Mouse (Mus musculus) myocyte (in vitro differentiated cells): Measurements from ENCODE around the gene 1700016D06Rik. TPM values are rescaled to one million over a fixed set of nuclear protein-coding genes. Genes with fewer than 3 reads are reported as not detected.

ENCODE experiments used
- H3K27me3 ChIP-seq: one replicate; pipeline ENCODE4 v1.6.1; 2011; ENCODE audit not compliant: control insufficient read depth, insufficient read depth, insufficient read length
- H3K36me3 ChIP-seq: one replicate; pipeline ENCODE4 v1.6.1; 2011; ENCODE audit not compliant: control insufficient read depth, insufficient read depth
- H3K4me2 ChIP-seq: one replicate; pipeline ENCODE4 v1.6.1; 2011; ENCODE audit warnings: low read depth, control low read depth
- H3K4me3 ChIP-seq: one replicate; pipeline ENCODE4 v1.5.1; 2011; ENCODE audit warnings: mild to moderate bottlenecking, control low read depth, moderate library complexity
- H3K79me2 ChIP-seq: one replicate; pipeline ENCODE4 v1.6.1; 2011; ENCODE audit not compliant: control insufficient read depth, insufficient read depth
- H3ac ChIP-seq: one replicate; pipeline ENCODE4 v1.6.1; 2011; ENCODE audit not compliant: control insufficient read depth, insufficient read length
- CEBPB ChIP-seq: IDR thresholded peaks from 2 replicates; pipeline ENCODE4 v1.6.1; 2011; ENCODE audit warnings: mild to moderate bottlenecking, moderate library complexity; ENCODE audit not compliant: poor library complexity, insufficient read depth, severe bottlenecking
- E2F4 ChIP-seq: IDR thresholded peaks from one replicate; pipeline ENCODE4 v1.6.1; 2011; ENCODE audit warnings: mild to moderate bottlenecking, control low read depth, moderate library complexity; ENCODE audit not compliant: insufficient read depth
- MAX ChIP-seq: IDR thresholded peaks from one replicate; pipeline ENCODE4 v1.6.1; 2011; ENCODE audit warnings: low read depth, mild to moderate bottlenecking, control low read depth
- MYOD1 ChIP-seq, 3 experiments: IDR thresholded peaks; one replicate each; pipeline ENCODE4 v1.6.1; 2011; ENCODE audit warnings: control low read depth in 2 of 3, low read depth in 2 of 3, mild to moderate bottlenecking in 2 of 3, moderate library complexity in 1 of 3; ENCODE audit not compliant: insufficient read length in 2 of 3, control insufficient read depth in 1 of 3
- MYOG ChIP-seq, 3 experiments: IDR thresholded peaks; one replicate each; pipeline ENCODE4 v1.6.1; 2011; ENCODE audit warnings: control low read depth in 2 of 3, low read depth in 2 of 3, mild to moderate bottlenecking in 2 of 3; ENCODE audit not compliant: insufficient read length in 2 of 3, control insufficient read depth in 1 of 3, insufficient read depth in 1 of 3
- POLR2A ChIP-seq: IDR thresholded peaks from one replicate; pipeline ENCODE4 v1.6.1; 2011; ENCODE audit warnings: low read depth, mild to moderate bottlenecking, control low read depth, moderate library complexity; ENCODE audit not compliant: insufficient read length
- POLR2AphosphoS2 ChIP-seq: IDR thresholded peaks from one replicate; pipeline ENCODE4 v1.6.1; 2011; ENCODE audit warnings: low read depth, control low read depth; ENCODE audit not compliant: insufficient read length
- REST ChIP-seq: IDR thresholded peaks from one replicate; pipeline ENCODE4 v1.6.1; 2011; ENCODE audit warnings: mild to moderate bottlenecking, control low read depth, moderate library complexity; ENCODE audit not compliant: insufficient read depth, insufficient read length
- SRF ChIP-seq: IDR thresholded peaks from one replicate; pipeline ENCODE4 v1.6.1; 2011; ENCODE audit warnings: low read depth; ENCODE audit not compliant: control insufficient read depth, insufficient read length
- TCF12 ChIP-seq: IDR thresholded peaks from one replicate; pipeline ENCODE4 v1.6.1; 2011; ENCODE audit warnings: mild to moderate bottlenecking, control low read depth; ENCODE audit not compliant: poor library complexity, insufficient read depth, severe bottlenecking
- TCF3 ChIP-seq: IDR thresholded peaks from one replicate; pipeline ENCODE4 v1.6.1; 2011; ENCODE audit warnings: low read depth, control low read depth; ENCODE audit not compliant: insufficient read length
- USF1 ChIP-seq: IDR thresholded peaks from one replicate; pipeline ENCODE4 v1.6.1; 2011; ENCODE audit warnings: low read depth, mild to moderate bottlenecking, control low read depth, moderate library complexity
- polyA plus RNA-seq: library from polyadenylated mRNA; unstranded; fragments of >200 nt; fragmentation: generic; extraction: Trizol; gene quantifications from one replicate; pipeline ENCODE4 v1.2.1, GENCODE M21; 2012; ENCODE audit warnings: missing spikeins

1700016D06Rik gene
- polyA plus RNA-seq, 1 experiment, result 0.30 TPM

- H3K4me3 ChIP-seq, result peak overlapping the region; percentile 67
- H3K4me2 ChIP-seq, result peak overlapping the region; percentile 84
- H3K27me3 ChIP-seq, result no peaks in the 10 kb centered on the region
- peaks cover 6% of the 10 kb centered on the region for H3K36me3 ChIP-seq
- peak overlapping the region; percentile 89 for H3ac ChIP-seq
- TF ChIP-seq TCF12 (no peak), POLR2A (peak; percentile 53), MYOD1 (IDR thresholded peaks at IDR 0.05; ENCODE audit: control insufficient read depth in 1 of 3, insufficient read length in 2 of 3, low read depth in 2 of 3) (peak in 1 of 3 experiments; percentile 2)
- H3K79me2 ChIP-seq, result peaks cover 47% of the 10 kb centered on the region
These were observed 65.8 kb downstream of the 1700016D06Rik start for GRCm38 (mm10) chr8:11635012-11635577.

- TF ChIP-seq CEBPB, result no peak
- no peak for TF ChIP-seq TCF3
- no peak for TF ChIP-seq POLR2A
- TF ChIP-seq POLR2AphosphoS2, result peak; percentile 81
- TF ChIP-seq MYOD1 (IDR thresholded peaks at IDR 0.05; ENCODE audit: control insufficient read depth in 1 of 3, insufficient read length in 2 of 3, low read depth in 2 of 3), result peak in 1 of 3 experiments; percentile 47
- Histone ChIP-seq H3K36me3 (peaks cover 6% of the 10 kb centered on the region), H3ac (peak overlapping the region; percentile 89), H3K27me3 (no peaks in the 10 kb centered on the region), H3K4me2 (peak overlapping the region; percentile 84), H3K79me2 (peaks cover 53% of the 10 kb centered on the region), H3K4me3 (peak overlapping the region; percentile 67)
These were observed 66.4 kb downstream of the 1700016D06Rik start for GRCm38 (mm10) chr8:11634331-11635011.

GRCm38 (mm10) chr8:11633414-11633813, 67.4 kb downstream of the 1700016D06Rik start:
- peak overlapping the region; percentile 84 for H3K4me2 ChIP-seq

DNA sequence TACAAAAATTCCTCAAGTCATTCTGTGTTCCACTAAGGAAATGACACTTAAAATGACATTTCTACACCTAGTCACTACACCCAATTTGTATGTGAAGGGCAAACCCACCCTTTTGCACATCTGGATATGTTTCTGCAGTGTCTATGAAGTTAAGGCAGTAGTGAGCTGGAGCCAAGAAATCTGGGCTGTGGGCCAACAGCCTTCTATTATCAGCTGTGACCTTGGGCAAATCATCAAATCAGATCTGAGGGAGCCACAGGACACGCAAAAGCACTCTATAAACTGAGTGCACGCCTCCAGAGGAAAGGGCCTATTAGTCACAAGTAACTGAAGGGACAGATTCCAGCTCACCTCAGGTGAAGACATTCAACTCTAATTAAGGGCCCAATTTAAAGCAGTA, 68.5 kb downstream of the 1700016D06Rik start:
- Histone ChIP-seq H3K4me3 (peak overlapping the region; percentile 67), H3K4me2 (peak overlapping the region; percentile 84), H3K27me3 (no peaks in the 10 kb centered on the region), H3K79me2 (peaks cover 73% of the 10 kb centered on the region), H3ac (no peak overlapping the region), H3K36me3 (peaks cover 21% of the 10 kb centered on the region)
- TF ChIP-seq USF1 (no peak), POLR2A (peak; percentile 31)

More at GRCm38 (mm10) chr8:11633414-11633813, 67.4 kb downstream of the 1700016D06Rik start:
- Histone ChIP-seq H3K4me3 (peak overlapping the region; percentile 67), H3K79me2 (peaks cover 63% of the 10 kb centered on the region), H3K36me3 (peaks cover 12% of the 10 kb centered on the region), H3ac (peak overlapping the region; percentile 89), H3K27me3 (no peaks in the 10 kb centered on the region)
- TF ChIP-seq MYOD1 (IDR thresholded peaks at IDR 0.05; ENCODE audit: control insufficient read depth in 1 of 3, insufficient read length in 2 of 3, low read depth in 2 of 3) (peak in 2 of 3 experiments; percentile 13 to 67), TCF12 (no peak), POLR2AphosphoS2 (peak; percentile 52), MYOG (IDR thresholded peaks at IDR 0.05; ENCODE audit: control insufficient read depth in 1 of 3, insufficient read depth in 1 of 3, insufficient read length in 2 of 3, low read depth in 2 of 3) (peak in 1 of 3 experiments; percentile 53), POLR2A (peak; percentile 30)

DNA sequence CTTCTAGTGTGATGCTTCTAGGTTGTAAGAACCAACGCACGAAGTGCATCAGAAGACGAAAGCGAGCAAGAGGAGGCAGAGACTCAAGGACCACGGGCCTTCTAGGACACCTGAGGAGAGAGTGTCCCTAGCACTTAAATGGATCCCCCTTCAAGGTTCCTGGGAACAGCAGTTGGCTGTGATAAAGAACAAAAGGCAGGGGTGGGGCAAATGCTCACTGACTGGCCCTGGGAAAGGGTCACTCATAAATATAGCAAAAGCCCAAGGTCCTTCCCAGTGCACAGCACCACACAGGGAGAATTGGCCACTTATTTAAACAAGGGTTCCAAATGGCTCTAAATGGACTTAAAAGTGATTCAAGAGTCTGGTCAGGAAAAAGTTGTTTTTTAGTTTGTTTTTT, 71.7 kb downstream of the 1700016D06Rik start:
- no peak for TF ChIP-seq POLR2A
- TF ChIP-seq SRF, result no peak
- no peak for TF ChIP-seq MYOD1 (IDR thresholded peaks at IDR 0.05; ENCODE audit: control insufficient read depth in 1 of 3, insufficient read length in 2 of 3, low read depth in 2 of 3)
- no peak for TF ChIP-seq CEBPB
- no peak for TF ChIP-seq USF1
- TF ChIP-seq TCF3, result no peak
- TF ChIP-seq MYOG (IDR thresholded peaks at IDR 0.05; ENCODE audit: control insufficient read depth in 1 of 3, insufficient read depth in 1 of 3, insufficient read length in 2 of 3, low read depth in 2 of 3), result no peak
- no peak for TF ChIP-seq REST
- TF ChIP-seq POLR2AphosphoS2, result no peak
- TF ChIP-seq TCF12, result no peak
- TF ChIP-seq MAX, result no peak
- TF ChIP-seq E2F4, result no peak
- peaks cover 28% of the 10 kb centered on the region for H3K36me3 ChIP-seq
- H3K79me2 ChIP-seq, result peaks cover 72% of the 10 kb centered on the region
- no peak overlapping the region for H3K4me3 ChIP-seq
- H3K4me2 ChIP-seq, result peak overlapping the region; percentile 31
- H3K27me3 ChIP-seq, result no peaks in the 10 kb centered on the region
- no peak overlapping the region for H3ac ChIP-seq
